In genomic region chr14:99806052-99806451, GRCm38 (mm10) we compare ENCODE assay signal across 29 mouse cellular contexts.
DNase-seq lines count a peak whose midpoint lies in the region; ATAC-seq lines count a peak whose summit lies in the region.
"Had no signal": no experiment of that assay in that cellular context is flagged by ENCODE, and none has a peak within 500 bp of the region (broad histone marks: within the 10 kb centered on the region; RNA-seq: fewer than 3 reads in every experiment).

No protein-coding gene starts in this region.

- WGBS in hindbrain, embryonic 15.5 days, result 46% methylated on average over 1 of the region's 1 CpGs
- WGBS in hindbrain, embryonic 10.5 days, result 69% methylated on average over 1 of the region's 1 CpGs
- WGBS in lung, embryonic 15.5 days, result 21% methylated on average over 1 of the region's 1 CpGs
- WGBS in midbrain, embryonic 16.5 days, result 37% methylated on average over 1 of the region's 1 CpGs
- 68% methylated on average over 1 of the region's 1 CpGs for WGBS in midbrain, embryonic 11.5 days
- WGBS in stomach, embryonic 16.5 days, result 22% methylated on average over 1 of the region's 1 CpGs

- H3K4me1 ChIP-seq in hindbrain, embryonic 15.5 days (replicated peaks), result peaks cover 4% of the 10 kb centered on the region; the same call in 1 of the 2 replicates
- H3K4me1 ChIP-seq in hindbrain, embryonic 10.5 days (replicated peaks), result no peaks in the 10 kb centered on the region
- H3K4me1 ChIP-seq in lung, embryonic 15.5 days, result 0 out of 2 replicates have a peak, but pooled peaks cover 3% of the 10 kb centered on the region
- H3K4me1 ChIP-seq in midbrain, embryonic 16.5 days (ENCODE audit: control insufficient read depth, insufficient read depth, low read length), result peaks cover 6% of the 10 kb centered on the region
- no peaks in the 10 kb centered on the region for H3K4me1 ChIP-seq in midbrain, embryonic 11.5 days (ENCODE audit: control insufficient read depth, insufficient read depth, low read length)
- H3K4me1 ChIP-seq in stomach, embryonic 16.5 days (ENCODE audit: control insufficient read depth, insufficient read depth, low read length), result no peaks in the 10 kb centered on the region
- H3K4me1 ChIP-seq: embryonic facial prominence, embryonic 10.5 days; embryonic facial prominence, embryonic 15.5 days; forebrain, embryonic 12.5 days; heart, embryonic 10.5 days; heart, embryonic 15.5 days; intestine, embryonic 15.5 days; limb, embryonic 12.5 days; liver, embryonic 12.5 days had no signal

- H3K36me3 ChIP-seq in hindbrain, embryonic 15.5 days, result no peaks in the 10 kb centered on the region
- no peaks in the 10 kb centered on the region for H3K36me3 ChIP-seq in hindbrain, embryonic 10.5 days
- H3K36me3 ChIP-seq in lung, embryonic 15.5 days, result no peaks in the 10 kb centered on the region
- no peaks in the 10 kb centered on the region for H3K36me3 ChIP-seq in midbrain, embryonic 16.5 days (ENCODE audit: control insufficient read depth, insufficient read depth, low read length)
- H3K36me3 ChIP-seq in midbrain, embryonic 11.5 days (ENCODE audit: control insufficient read depth, insufficient read depth, low read length), result no peaks in the 10 kb centered on the region
- no peaks in the 10 kb centered on the region for H3K36me3 ChIP-seq in stomach, embryonic 16.5 days (ENCODE audit: control insufficient read depth, insufficient read depth, low read length)
- H3K36me3 ChIP-seq: embryonic facial prominence, embryonic 10.5 days; embryonic facial prominence, embryonic 15.5 days; forebrain, embryonic 12.5 days; heart, embryonic 10.5 days; heart, embryonic 15.5 days; intestine, embryonic 15.5 days; limb, embryonic 12.5 days; liver, embryonic 12.5 days; midbrain, embryonic 13.5 days had no signal

- H3K4me2 ChIP-seq in hindbrain, embryonic 15.5 days, result no peak overlapping the region
- H3K4me2 ChIP-seq in lung, embryonic 15.5 days, result no peak overlapping the region
- H3K4me2 ChIP-seq in midbrain, embryonic 16.5 days (ENCODE audit: low read length), result no peak overlapping the region
- H3K4me2 ChIP-seq in midbrain, embryonic 11.5 days, result no peak overlapping the region
- no peak overlapping the region for H3K4me2 ChIP-seq in stomach, embryonic 16.5 days (ENCODE audit: low read depth, low read length)
- H3K4me2 ChIP-seq: embryonic facial prominence, embryonic 15.5 days; forebrain, embryonic 12.5 days; heart, embryonic 15.5 days; intestine, embryonic 15.5 days; limb, embryonic 12.5 days; liver, embryonic 12.5 days; midbrain, embryonic 13.5 days had no signal

- no peak overlapping the region for H3K9ac ChIP-seq in hindbrain, embryonic 15.5 days
- H3K9ac ChIP-seq in lung, embryonic 15.5 days, result no peak overlapping the region
- H3K9ac ChIP-seq in midbrain, embryonic 16.5 days (ENCODE audit: low read depth, low read length), result no peak overlapping the region
- no peak overlapping the region for H3K9ac ChIP-seq in midbrain, embryonic 11.5 days (ENCODE audit: low read length)
- H3K9ac ChIP-seq in stomach, embryonic 16.5 days (ENCODE audit: low read length), result no peak overlapping the region
- H3K9ac ChIP-seq: embryonic facial prominence, embryonic 15.5 days; forebrain, embryonic 12.5 days; forebrain, postnatal 0 days; heart, embryonic 15.5 days; intestine, embryonic 15.5 days; limb, embryonic 12.5 days; liver, embryonic 12.5 days; liver, postnatal 0 days; midbrain, embryonic 13.5 days had no signal

- no peaks in the 10 kb centered on the region for H3K27me3 ChIP-seq in hindbrain, embryonic 15.5 days
- H3K27me3 ChIP-seq in hindbrain, embryonic 10.5 days (ENCODE audit: insufficient read depth, poor library complexity, severe bottlenecking), result no peaks in the 10 kb centered on the region
- no peaks in the 10 kb centered on the region for H3K27me3 ChIP-seq in lung, embryonic 15.5 days
- no peaks in the 10 kb centered on the region for H3K27me3 ChIP-seq in midbrain, embryonic 16.5 days (ENCODE audit: control insufficient read depth, insufficient read depth, low read depth, low read length)
- H3K27me3 ChIP-seq in midbrain, embryonic 11.5 days (ENCODE audit: control insufficient read depth, insufficient read depth, low read length), result no peaks in the 10 kb centered on the region
- H3K27me3 ChIP-seq in stomach, embryonic 16.5 days (ENCODE audit: control insufficient read depth, insufficient read depth, low read length), result no peaks in the 10 kb centered on the region
- H3K27me3 ChIP-seq: embryonic facial prominence, embryonic 15.5 days; forebrain, embryonic 12.5 days; heart, embryonic 15.5 days; intestine, embryonic 15.5 days; limb, embryonic 12.5 days; liver, embryonic 12.5 days; midbrain, embryonic 13.5 days; Patski had no signal

- H3K4me3 ChIP-seq in hindbrain, embryonic 15.5 days, result no peak overlapping the region
- H3K4me3 ChIP-seq in hindbrain, embryonic 10.5 days, result no peak overlapping the region
- no peak overlapping the region for H3K4me3 ChIP-seq in lung, embryonic 15.5 days
- H3K4me3 ChIP-seq in midbrain, embryonic 16.5 days (ENCODE audit: low read depth, low read length), result no peak overlapping the region
- H3K4me3 ChIP-seq in midbrain, embryonic 11.5 days (ENCODE audit: low read depth, low read length), result no peak overlapping the region
- no peak overlapping the region for H3K4me3 ChIP-seq in stomach, embryonic 16.5 days (replicated peaks; ENCODE audit: low read length)
- H3K4me3 ChIP-seq: embryonic facial prominence, embryonic 10.5 days; embryonic facial prominence, embryonic 15.5 days; forebrain, embryonic 12.5 days; heart, embryonic 10.5 days; heart, embryonic 15.5 days; intestine, embryonic 15.5 days; left cerebral cortex, adult 2 months; limb, embryonic 12.5 days; liver, embryonic 12.5 days; midbrain, embryonic 13.5 days had no signal

- peak overlapping the region; percentile 61 for H3K27ac ChIP-seq in hindbrain, embryonic 15.5 days (replicated peaks)
- H3K27ac ChIP-seq in hindbrain, embryonic 10.5 days, result no peak overlapping the region
- H3K27ac ChIP-seq in lung, embryonic 15.5 days, result peak overlapping the region; percentile 60
- H3K27ac ChIP-seq in midbrain, embryonic 16.5 days (ENCODE audit: low read length), result peak overlapping the region; percentile 55; the same call in 1 of the 2 replicates
- no peak overlapping the region for H3K27ac ChIP-seq in midbrain, embryonic 11.5 days (ENCODE audit: low read depth, low read length)
- 0 out of 2 replicates have a peak overlapping the region, but pooled peaks have one; percentile 23 for H3K27ac ChIP-seq in stomach, embryonic 16.5 days (ENCODE audit: low read length)
- H3K27ac ChIP-seq: embryonic facial prominence, embryonic 10.5 days; embryonic facial prominence, embryonic 15.5 days; forebrain, embryonic 12.5 days; heart, embryonic 10.5 days; heart, embryonic 15.5 days; hindbrain, postnatal 0 days; intestine, embryonic 15.5 days; left cerebral cortex, adult 2 months; limb, embryonic 12.5 days; liver, embryonic 12.5 days; midbrain, embryonic 13.5 days had no signal

- ATAC-seq in hindbrain, embryonic 15.5 days (ENCODE audit: low FRiP score, low read depth), result no peak
- ATAC-seq in lung, embryonic 15.5 days (ENCODE audit: borderline replicate concordance, extremely low read depth, low FRiP score, low TSS enrichment), result no peak
- ATAC-seq in midbrain, embryonic 16.5 days, result no peak
- ATAC-seq in midbrain, embryonic 11.5 days (ENCODE audit: low FRiP score), result no peak
- peak; percentile 29; the same call in 1 of the 2 replicates for ATAC-seq in stomach, embryonic 16.5 days (ENCODE audit: insufficient read depth, low FRiP score)
- ATAC-seq: forebrain, postnatal 0 days; hindbrain, postnatal 0 days; intestine, embryonic 15.5 days; liver, embryonic 12.5 days; liver, postnatal 0 days; midbrain, embryonic 13.5 days; Patski had no signal

- H3K9me3 ChIP-seq in hindbrain, embryonic 15.5 days, result no peaks in the 10 kb centered on the region
- H3K9me3 ChIP-seq in hindbrain, embryonic 10.5 days, result no peaks in the 10 kb centered on the region
- no peaks in the 10 kb centered on the region for H3K9me3 ChIP-seq in lung, embryonic 15.5 days
- peaks cover 2% of the 10 kb centered on the region for H3K9me3 ChIP-seq in midbrain, embryonic 16.5 days (replicated peaks; ENCODE audit: control insufficient read depth, low read length, poor library complexity, severe bottlenecking)
- no peaks in the 10 kb centered on the region for H3K9me3 ChIP-seq in midbrain, embryonic 11.5 days (ENCODE audit: control insufficient read depth, low read length)
- H3K9me3 ChIP-seq in stomach, embryonic 16.5 days (replicated peaks; ENCODE audit: control insufficient read depth, low read length), result no peaks in the 10 kb centered on the region
- H3K9me3 ChIP-seq: embryonic facial prominence, embryonic 10.5 days; embryonic facial prominence, embryonic 15.5 days; heart, embryonic 10.5 days; heart, embryonic 15.5 days; intestine, embryonic 15.5 days; limb, embryonic 12.5 days; liver, embryonic 12.5 days; midbrain, embryonic 13.5 days had no signal

- no peak for DNase-seq in hindbrain, embryonic 10.5 days (ENCODE audit: low spot score)
- DNase-seq in lung, postnatal 10 days, result no peak
- no peak for DNase-seq in midbrain, embryonic 11.5 days (ENCODE audit: low spot score, missing footprints)
- DNase-seq in thymus, postnatal 36 days, result no peak
- DNase-seq: adrenal gland, postnatal 10 days; cerebellum, adult 8-10 months; cerebellum, postnatal 25 days; forebrain, postnatal 0 days; kidney, adult 8-10 months; kidney, postnatal 25 days; liver, postnatal 0 days; thymus, adult 2 months; thymus, postnatal 4 days had no signal

Comparison
In these comparisons a context has a peak if more than half of its experiments do, and no peak if none do; other contexts are left out.
1. H3K27ac ChIP-seq: peak in hindbrain, embryonic 15.5 days (single experiment), lung, embryonic 15.5 days (single experiment), midbrain, embryonic 16.5 days (single experiment) and stomach, embryonic 16.5 days (single experiment); none in hindbrain, embryonic 10.5 days (single experiment) and midbrain, embryonic 11.5 days (single experiment).